Mouse (Mus musculus) R1 (cell line): Measurements from ENCODE around the gene Fam161b.
"Not testable (repeated sequence)": the region's sequence is repeated elsewhere in the genome, so short reads cannot be mapped to it uniquely, and the experiment has no call there.

Experiments
- DNase-seq: peaks from one replicate; pipeline ENCODE4 v3.0.0-alpha.2; 2018; ENCODE audit warnings: low read depth, low spot score

Gene Fam161b

GRCm38 (mm10) chr12:84382369-84382768, 20.7 kb upstream of the Fam161b start:
- DNase-seq, result no peak

GRCm38 (mm10) chr12:84373831-84374481, 12.3 kb upstream of the Fam161b start:
- no peak for DNase-seq

- no peak for DNase-seq
Observed at GRCm38 (mm10) chr12:84371647-84372046, 10.0 kb upstream of the Fam161b start.

GRCm38 (mm10) chr12:84366971-84367370, 5.3 kb upstream of the Fam161b start:
- DNase-seq, result peak; percentile 76

GRCm38 (mm10) chr12:84365137-84365536, 3.5 kb upstream of the Fam161b start:
- no peak for DNase-seq

- DNase-seq, result peak; percentile 67
Observed at GRCm38 (mm10) chr12:84364291-84364690, 2.7 kb upstream of the Fam161b start.

- no peak for DNase-seq
Observed at GRCm38 (mm10) chr12:84362872-84363271, 1.2 kb upstream of the Fam161b start.

- DNase-seq, result not testable (repeated sequence)
Observed at GRCm38 (mm10) chr12:84358699-84359098, 2.9 kb downstream of the Fam161b start.

GRCm38 (mm10) chr12:84347192-84347591, 14.4 kb downstream of the Fam161b start:
- DNase-seq, result peak; percentile 75

- DNase-seq, result no peak
Observed at GRCm38 (mm10) chr12:84336963-84337625, 24.5 kb downstream of the Fam161b start.

- DNase-seq, result no peak
Observed at GRCm38 (mm10) chr12:84327111-84327512, 34.5 kb downstream of the Fam161b start.

- DNase-seq, result peak; percentile 88
Observed at GRCm38 (mm10) chr12:84316721-84317621, 44.7 kb downstream of the Fam161b start, which contains the start of gene Zfp410. Gene Zfp410, plus strand, starts transcription at chr12:84316852.

GRCm38 (mm10) chr12:84316006-84316405, 45.6 kb downstream of the Fam161b start:
- DNase-seq, result no peak

GRCm38 (mm10) chr12:84311306-84311705, 50.3 kb downstream of the Fam161b start:
- peak; percentile 82 for DNase-seq

- no peak for DNase-seq
Observed at GRCm38 (mm10) chr12:84304554-84304953, 57.1 kb downstream of the Fam161b start.

GRCm38 (mm10) chr12:84304101-84304500, 57.5 kb downstream of the Fam161b start:
- no peak for DNase-seq

GRCm38 (mm10) chr12:84299265-84299664, 62.4 kb downstream of the Fam161b start:
- no peak for DNase-seq

GRCm38 (mm10) chr12:84297851-84298250, 63.8 kb downstream of the Fam161b start:
- DNase-seq, result no peak
